Mouse (Mus musculus): ENCODE data around the gene Gm15293.
"Not testable (repeated sequence)": the region's sequence is repeated elsewhere in the genome, so short reads cannot be mapped to it uniquely, and the experiment has no call there.

Gene Gm15293

GRCm38 (mm10) chr8:21201261-21201660, at the start of gene Gm15293:
Gm15293 (plus strand) TSS chr8:21201561.
- not testable (repeated sequence) for DNase-seq (ENCODE audit: low spot score in 2 of 2)

DNA sequence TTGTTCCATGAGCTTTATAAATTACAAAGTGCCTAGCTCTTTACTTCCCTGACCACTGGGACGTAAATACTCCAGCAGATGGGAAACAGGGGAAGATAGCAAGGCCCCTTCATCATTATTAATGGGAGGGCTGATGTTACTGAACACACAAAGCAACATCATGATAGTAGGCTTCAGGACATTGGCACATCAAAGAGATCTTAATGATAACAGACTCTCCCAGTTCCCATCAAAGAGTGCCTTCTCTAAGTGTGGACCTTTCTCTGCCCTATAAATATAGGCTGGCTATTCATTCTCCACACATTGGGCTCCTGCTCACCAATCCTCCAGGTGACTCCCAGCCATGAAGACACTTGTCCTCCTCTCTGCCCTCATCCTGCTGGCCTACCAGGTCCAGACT, 39.4 kb upstream of the Gm15293 start, which contains the start of gene Defa22:
TSS of gene Defa22 (plus strand) at position 301 of the 400 bp plus-strand sequence.
- not testable (repeated sequence) for DNase-seq (ENCODE audit: low spot score in 2 of 2)

DNA sequence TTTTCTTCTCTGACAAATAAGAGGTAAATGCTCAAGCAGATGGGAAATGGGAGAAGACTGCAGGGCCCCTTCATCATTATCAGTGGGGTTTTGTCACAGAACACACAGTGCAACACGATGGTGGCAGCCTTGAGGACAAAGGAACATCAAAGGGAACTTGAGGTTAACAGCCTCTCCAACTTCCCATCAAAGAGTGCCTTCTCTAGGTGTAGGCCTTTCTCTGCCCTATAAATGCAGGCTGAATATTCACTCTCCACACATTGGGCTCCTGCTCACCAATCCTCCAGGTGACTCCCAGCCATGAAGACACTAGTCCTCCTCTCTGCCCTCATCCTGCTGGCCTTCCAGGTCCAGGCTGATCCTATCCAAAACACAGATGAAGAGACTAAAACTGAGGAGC, 10.0 kb upstream of the Gm15293 start, which contains the start of gene Defa31:
TSS of gene Defa31 (plus strand) at position 301 of the 400 bp plus-strand sequence.
- DNase-seq (ENCODE audit: low spot score in 2 of 2): not testable (repeated sequence)

All from spleen, postnatal 10 days (tissue).